Mouse (Mus musculus): ENCODE results near the gene Dchs2. TPM values are rescaled to one million over a fixed set of nuclear protein-coding genes. Genes with fewer than 3 reads are reported as not detected.

The Dchs2 gene
- total and polyA plus RNA-seq, 2 experiments from 2014 or later = 0.55 to 10.5 TPM

GRCm38 (mm10) chr3:83209646-83210045 is 81.9 kb downstream of the Dchs2 start:
- WGBS = 46% methylated on average over 9 of the region's 9 CpGs
- H3K36me3 ChIP-seq (ENCODE audit: insufficient read depth, low read length) = no peaks in the 10 kb centered on the region
- H3K4me3 ChIP-seq (ENCODE audit: low read length) = no peak overlapping the region
- H3K9ac ChIP-seq (replicated peaks; ENCODE audit: low read length) = no peak overlapping the region
- H3K4me1 ChIP-seq (ENCODE audit: insufficient read depth, low read length) = peaks cover 10% of the 10 kb centered on the region; the same call in 1 of the 2 replicates
- H3K9me3 ChIP-seq (ENCODE audit: low read length) = no peaks in the 10 kb centered on the region
- DNase-seq (ENCODE audit: low spot score) = peak; percentile 5
- H3K27ac ChIP-seq = no peak overlapping the region
- TF ChIP-seq CTCF (IDR thresholded peaks at IDR 0.05; ENCODE audit: low read depth) = no peak
- no peak for ATAC-seq
- no peak overlapping the region for H3K4me2 ChIP-seq (ENCODE audit: low read depth, low read length)
- H3K27me3 ChIP-seq (ENCODE audit: insufficient read depth, low read length) = no peaks in the 10 kb centered on the region

- no peak overlapping the region for H3K4me2 ChIP-seq (ENCODE audit: low read depth, low read length)
- DNase-seq (ENCODE audit: low spot score) = no peak
- TF ChIP-seq CTCF (IDR thresholded peaks at IDR 0.05; ENCODE audit: low read depth) = no peak
- H3K36me3 ChIP-seq (ENCODE audit: insufficient read depth, low read length) = no peaks in the 10 kb centered on the region
- no peak overlapping the region for H3K4me3 ChIP-seq (ENCODE audit: low read length)
- H3K9me3 ChIP-seq (ENCODE audit: low read length) = no peaks in the 10 kb centered on the region
- no peaks in the 10 kb centered on the region for H3K27me3 ChIP-seq (ENCODE audit: insufficient read depth, low read length)
- 0 out of 2 replicates have a peak, but pooled peaks have one; percentile 27 for ATAC-seq
- 61% methylated on average over 4 of the region's 4 CpGs for WGBS
- peaks cover 10% of the 10 kb centered on the region; the same call in 1 of the 2 replicates for H3K4me1 ChIP-seq (ENCODE audit: insufficient read depth, low read length)
- H3K27ac ChIP-seq = no peak overlapping the region
- H3K9ac ChIP-seq (replicated peaks; ENCODE audit: low read length) = no peak overlapping the region
Observed at GRCm38 (mm10) chr3:83210210-83210609, 82.5 kb downstream of the Dchs2 start.

GRCm38 (mm10) chr3:83211939-83212338 is 84.2 kb downstream of the Dchs2 start:
- Histone ChIP-seq H3K9ac (replicated peaks; ENCODE audit: low read length) (no peak overlapping the region), H3K9me3 (ENCODE audit: low read length) (no peaks in the 10 kb centered on the region), H3K27ac (no peak overlapping the region), H3K36me3 (ENCODE audit: insufficient read depth, low read length) (no peaks in the 10 kb centered on the region), H3K27me3 (ENCODE audit: insufficient read depth, low read length) (no peaks in the 10 kb centered on the region), H3K4me3 (ENCODE audit: low read length) (no peak overlapping the region), H3K4me1 (ENCODE audit: insufficient read depth, low read length) (peaks cover 10% of the 10 kb centered on the region; the same call in 1 of the 2 replicates), H3K4me2 (ENCODE audit: low read depth, low read length) (no peak overlapping the region)
- 66% methylated on average over 5 of the region's 5 CpGs for WGBS
- no peak for DNase-seq (ENCODE audit: low spot score)
- no peak for TF ChIP-seq CTCF (IDR thresholded peaks at IDR 0.05; ENCODE audit: low read depth)
- no peak for ATAC-seq

- Histone ChIP-seq H3K4me3 (ENCODE audit: low read length) (no peak overlapping the region), H3K9ac (replicated peaks; ENCODE audit: low read length) (no peak overlapping the region), H3K4me2 (ENCODE audit: low read depth, low read length) (no peak overlapping the region), H3K9me3 (ENCODE audit: low read length) (no peaks in the 10 kb centered on the region), H3K27me3 (ENCODE audit: insufficient read depth, low read length) (no peaks in the 10 kb centered on the region), H3K36me3 (ENCODE audit: insufficient read depth, low read length) (no peaks in the 10 kb centered on the region), H3K27ac (no peak overlapping the region), H3K4me1 (ENCODE audit: insufficient read depth, low read length) (peaks cover 10% of the 10 kb centered on the region; the same call in 1 of the 2 replicates)
- no peak for DNase-seq (ENCODE audit: low spot score)
- no peak for TF ChIP-seq CTCF (IDR thresholded peaks at IDR 0.05; ENCODE audit: low read depth)
- WGBS = 45% methylated on average over 7 of the region's 7 CpGs
- ATAC-seq = no peak
Observed at GRCm38 (mm10) chr3:83212578-83212977, 84.8 kb downstream of the Dchs2 start.

- Histone ChIP-seq H3K9ac (replicated peaks; ENCODE audit: low read length) (no peak overlapping the region), H3K4me1 (ENCODE audit: insufficient read depth, low read length) (no peaks in the 10 kb centered on the region), H3K36me3 (ENCODE audit: insufficient read depth, low read length) (no peaks in the 10 kb centered on the region), H3K9me3 (ENCODE audit: low read length) (no peaks in the 10 kb centered on the region), H3K27me3 (ENCODE audit: insufficient read depth, low read length) (no peaks in the 10 kb centered on the region), H3K4me2 (ENCODE audit: low read depth, low read length) (no peak overlapping the region), H3K4me3 (ENCODE audit: low read length) (no peak overlapping the region), H3K27ac (no peak overlapping the region)
- TF ChIP-seq CTCF (IDR thresholded peaks at IDR 0.05; ENCODE audit: low read depth) = no peak
- no peak for DNase-seq (ENCODE audit: low spot score)
- 80% methylated on average over 4 of the region's 4 CpGs for WGBS
- no peak for ATAC-seq
Observed at GRCm38 (mm10) chr3:83218059-83218458, 90.3 kb downstream of the Dchs2 start.

GRCm38 (mm10) chr3:83220101-83220500 is 92.4 kb downstream of the Dchs2 start:
- Histone ChIP-seq H3K9me3 (ENCODE audit: low read length) (no peaks in the 10 kb centered on the region), H3K9ac (replicated peaks; ENCODE audit: low read length) (no peak overlapping the region), H3K4me1 (ENCODE audit: insufficient read depth, low read length) (no peaks in the 10 kb centered on the region), H3K4me3 (ENCODE audit: low read length) (no peak overlapping the region), H3K4me2 (ENCODE audit: low read depth, low read length) (no peak overlapping the region), H3K36me3 (ENCODE audit: insufficient read depth, low read length) (no peaks in the 10 kb centered on the region), H3K27ac (no peak overlapping the region), H3K27me3 (ENCODE audit: insufficient read depth, low read length) (no peaks in the 10 kb centered on the region)
- ATAC-seq (no peak), DNase-seq (ENCODE audit: low spot score) (no peak)
- TF ChIP-seq CTCF (IDR thresholded peaks at IDR 0.05; ENCODE audit: low read depth) = no peak
- WGBS = 80% methylated on average over 2 of the region's 2 CpGs

- peak; percentile 35 for TF ChIP-seq CTCF (IDR thresholded peaks at IDR 0.05; ENCODE audit: low read depth)
- H3K27ac ChIP-seq = no peak overlapping the region
- H3K9me3 ChIP-seq (ENCODE audit: low read length) = no peaks in the 10 kb centered on the region
- no peak for ATAC-seq
- H3K4me3 ChIP-seq (ENCODE audit: low read length) = no peak overlapping the region
- H3K4me1 ChIP-seq (ENCODE audit: insufficient read depth, low read length) = no peaks in the 10 kb centered on the region
- H3K36me3 ChIP-seq (ENCODE audit: insufficient read depth, low read length) = no peaks in the 10 kb centered on the region
- DNase-seq (ENCODE audit: low spot score) = peak; percentile 50
- no peak overlapping the region for H3K4me2 ChIP-seq (ENCODE audit: low read depth, low read length)
- 55% methylated on average over 5 of the region's 5 CpGs for WGBS
- H3K9ac ChIP-seq (replicated peaks; ENCODE audit: low read length) = no peak overlapping the region
- no peaks in the 10 kb centered on the region for H3K27me3 ChIP-seq (ENCODE audit: insufficient read depth, low read length)
Observed at GRCm38 (mm10) chr3:83222125-83222524, 94.4 kb downstream of the Dchs2 start.
